Mouse (Mus musculus) midbrain, embryonic 14.5 days (tissue): ENCODE data around the gene Ash1l. TPM values are rescaled to one million over a fixed set of nuclear protein-coding genes. Genes with fewer than 3 reads are reported as not detected.

Experiments used
- ATAC-seq: fragments of 200-750 bp; cut with Nextera tagmentation; 2 replicates; pipeline ENCODE4 v1.8.0; 2017; ENCODE audit warnings: moderate number of reproducible peaks, moderate library complexity; ENCODE audit not compliant: low FRiP score, low TSS enrichment
- DNase-seq: peaks from one replicate; pipeline ENCODE4 v3.0.0-alpha.2; 2015
- H3K27ac ChIP-seq: fragments of 300-500 bp; sonication (generic); replicated peaks from 2 replicates; pipeline ENCODE4 v1.5.1; 2014; ENCODE audit warnings: mild to moderate bottlenecking, low read depth, low read length, moderate library complexity
- H3K27me3 ChIP-seq: fragments of 300-500 bp; sonication (generic); 2 replicates; pipeline ENCODE4 v1.6.1; 2014; ENCODE audit warnings: low read length, control low read depth, mixed read lengths; ENCODE audit not compliant: control insufficient read depth, insufficient read depth
- H3K36me3 ChIP-seq: fragments of 300-500 bp; sonication (generic); 2 replicates; pipeline ENCODE4 v1.6.1; 2014; ENCODE audit warnings: low read length, control low read depth; ENCODE audit not compliant: control insufficient read depth, insufficient read depth
- H3K4me1 ChIP-seq: fragments of 300-500 bp; sonication (generic); 2 replicates; pipeline ENCODE4 v1.6.1; 2014; ENCODE audit warnings: mild to moderate bottlenecking, antibody characterized with exemption, low read length, control low read depth; ENCODE audit not compliant: control insufficient read depth, insufficient read depth
- H3K4me2 ChIP-seq: fragments of 300-500 bp; sonication (generic); 2 replicates; pipeline ENCODE4 v1.6.1; 2014; ENCODE audit warnings: mild to moderate bottlenecking, low read length, moderate library complexity
- H3K4me3 ChIP-seq: fragments of 300-500 bp; sonication (generic); replicated peaks from 2 replicates; pipeline ENCODE4 v1.5.1; 2014; ENCODE audit warnings: low read depth, low read length
- H3K9ac ChIP-seq: fragments of 300-500 bp; sonication (generic); replicated peaks from 2 replicates; pipeline ENCODE4 v1.6.1; 2014; ENCODE audit warnings: mild to moderate bottlenecking, low read length, moderate library complexity
- H3K9me3 ChIP-seq: fragments of 300-500 bp; sonication (generic); 2 replicates; pipeline ENCODE4 v1.6.1; 2016; ENCODE audit warnings: low read length, control low read depth, mixed read lengths; ENCODE audit not compliant: control insufficient read depth
- WGBS: fragments of 180-500 bp; shearing (Covaris S2); extraction: QIAGEN DNeasy Blood & Tissue Kit; methylation state at CpG from one replicate; pipeline ENCODE4 v1.1.7; 2014; 5-methylcytosine and 5-hydroxymethylcytosine counted together
- polyA plus RNA-seq: library from polyadenylated mRNA; unstranded; fragments of >200 nt; fragmentation: Nextera tagmentation; extraction: Ambion mirVana; gene quantifications from 2 replicates; pipeline ENCODE4 v1.2.1, GENCODE M21; 2014

Gene Ash1l
- polyA plus RNA-seq, 1 experiment from 2014 or later: 24.9 TPM

- peak overlapping the region; percentile 68 for H3K4me3 ChIP-seq
- H3K4me2 ChIP-seq: peak overlapping the region; percentile 80
- DNase-seq (no peak), ATAC-seq (no peak)
- peak overlapping the region; percentile 84 for H3K9ac ChIP-seq
- H3K9me3 ChIP-seq: no peaks in the 10 kb centered on the region
- H3K27ac ChIP-seq: peak overlapping the region; percentile 52
- 8% methylated on average over 20 of the region's 20 CpGs for WGBS
- H3K4me1 ChIP-seq: peaks cover 16% of the 10 kb centered on the region; the same call in 1 of the 2 replicates
- 0 out of 2 replicates have a peak, but pooled peaks cover 4% of the 10 kb centered on the region for H3K27me3 ChIP-seq
- peaks cover 57% of the 10 kb centered on the region for H3K36me3 ChIP-seq
These were observed 141.5 kb downstream of the Ash1l start for GRCm38 (mm10) chr3:89091811-89092508.

GRCm38 (mm10) chr3:89092509-89093090 lies 142.2 kb downstream of the Ash1l start:
- H3K4me2 ChIP-seq: peak overlapping the region; percentile 80
- 0 out of 2 replicates have a peak, but pooled peaks cover 4% of the 10 kb centered on the region for H3K27me3 ChIP-seq
- H3K9me3 ChIP-seq: no peaks in the 10 kb centered on the region
- WGBS: 16% methylated on average over 11 of the region's 11 CpGs
- peak overlapping the region; percentile 68 for H3K4me3 ChIP-seq
- H3K36me3 ChIP-seq: peaks cover 57% of the 10 kb centered on the region
- peak overlapping the region; percentile 83 for H3K27ac ChIP-seq
- H3K9ac ChIP-seq: peak overlapping the region; percentile 84
- peaks cover 16% of the 10 kb centered on the region; the same call in 1 of the 2 replicates for H3K4me1 ChIP-seq
- peak; percentile 13; the same call in 1 of the 2 replicates for ATAC-seq
- peak; percentile 17 for DNase-seq

- WGBS: 3% methylated on average over 18 of the region's 18 CpGs
- H3K27me3 ChIP-seq: 0 out of 2 replicates have a peak, but pooled peaks cover 4% of the 10 kb centered on the region
- H3K9me3 ChIP-seq: no peaks in the 10 kb centered on the region
- peak within 1 kb of the TSS; percentile 83 for H3K27ac ChIP-seq
- H3K4me3 ChIP-seq: peak within 1 kb of the TSS; percentile 68
- H3K36me3 ChIP-seq: peaks cover 57% of the 10 kb centered on the region
- H3K4me1 ChIP-seq: peaks cover 16% of the 10 kb centered on the region; the same call in 1 of the 2 replicates
- H3K9ac ChIP-seq: peak within 1 kb of the TSS; percentile 84
- DNase-seq (peak; percentile 96), ATAC-seq (peak; percentile 90)
- peak within 1 kb of the TSS; percentile 80 for H3K4me2 ChIP-seq
These were observed 142.8 kb downstream of the Ash1l start, which contains the start of gene Rusc1 for GRCm38 (mm10) chr3:89093175-89093574. Gene Rusc1, minus strand, starts transcription at chr3:89093311.

- no peak overlapping the region for H3K4me2 ChIP-seq
- 88% methylated on average over 10 of the region's 10 CpGs for WGBS
These were observed 143.6 kb downstream of the Ash1l start for GRCm38 (mm10) chr3:89094021-89094420.

GRCm38 (mm10) chr3:89100811-89101210 lies 150.4 kb downstream of the Ash1l start, which contains the start of gene Gm43738:
Gene Gm43738, minus strand, starts transcription at chr3:89101099.
- H3K4me2 ChIP-seq: peak within 1 kb of the TSS; percentile 90
- peaks cover 40% of the 10 kb centered on the region for H3K36me3 ChIP-seq
- ATAC-seq (no peak), DNase-seq (no peak)
- H3K27ac ChIP-seq: peak within 1 kb of the TSS; percentile 73
- no peaks in the 10 kb centered on the region for H3K27me3 ChIP-seq
- WGBS: 38% methylated on average over 7 of the region's 7 CpGs
- H3K9ac ChIP-seq: peak within 1 kb of the TSS; percentile 62
- H3K4me3 ChIP-seq: peak within 1 kb of the TSS; percentile 66
- H3K4me1 ChIP-seq: peaks cover 24% of the 10 kb centered on the region
- no peaks in the 10 kb centered on the region for H3K9me3 ChIP-seq

More at GRCm38 (mm10) chr3:89094021-89094420, 143.6 kb downstream of the Ash1l start:
- Histone ChIP-seq H3K27me3 (no peaks in the 10 kb centered on the region), H3K4me3 (no peak overlapping the region), H3K9ac (no peak overlapping the region), H3K36me3 (peaks cover 55% of the 10 kb centered on the region), H3K27ac (no peak overlapping the region), H3K4me1 (peaks cover 16% of the 10 kb centered on the region; the same call in 1 of the 2 replicates), H3K9me3 (no peaks in the 10 kb centered on the region)
- ATAC-seq: no peak
- DNase-seq: no peak

- under 1% methylated on average over 19 of the region's 19 CpGs for WGBS
- ATAC-seq: peak; percentile 38
- peaks cover 24% of the 10 kb centered on the region for H3K4me1 ChIP-seq
- peak overlapping the region; percentile 66 for H3K4me3 ChIP-seq
- peaks cover 33% of the 10 kb centered on the region for H3K36me3 ChIP-seq
- peak overlapping the region; percentile 90 for H3K4me2 ChIP-seq
- H3K9ac ChIP-seq: peak overlapping the region; percentile 62
- no peaks in the 10 kb centered on the region for H3K27me3 ChIP-seq
- DNase-seq: no peak
- H3K27ac ChIP-seq: peak overlapping the region; percentile 56
- no peaks in the 10 kb centered on the region for H3K9me3 ChIP-seq
These were observed 151.0 kb downstream of the Ash1l start for GRCm38 (mm10) chr3:89101459-89101811.

- DNase-seq (peak; percentile 99), ATAC-seq (peak; percentile 99)
- Histone ChIP-seq H3K4me3 (peak within 1 kb of the TSS; percentile 66), H3K4me1 (peaks cover 24% of the 10 kb centered on the region), H3K9me3 (no peaks in the 10 kb centered on the region), H3K27ac (peak within 1 kb of the TSS; percentile 73), H3K4me2 (peak within 1 kb of the TSS; percentile 90), H3K36me3 (peaks cover 28% of the 10 kb centered on the region), H3K27me3 (no peaks in the 10 kb centered on the region), H3K9ac (peak within 1 kb of the TSS; percentile 62)
- under 1% methylated on average over 26 of the region's 26 CpGs for WGBS
These were observed 151.5 kb downstream of the Ash1l start, which contains the start of gene Fdps for GRCm38 (mm10) chr3:89101812-89102494. Gene Fdps, minus strand, starts transcription at chr3:89101959.

- 70% methylated on average over 12 of the region's 12 CpGs for WGBS
- DNase-seq (no peak), ATAC-seq (no peak)
- peak overlapping the region; percentile 57 for H3K4me2 ChIP-seq
- H3K36me3 ChIP-seq: peaks cover 21% of the 10 kb centered on the region
- no peak overlapping the region for H3K9ac ChIP-seq
- H3K27me3 ChIP-seq: no peaks in the 10 kb centered on the region
- peaks cover 24% of the 10 kb centered on the region for H3K4me1 ChIP-seq
- no peaks in the 10 kb centered on the region for H3K9me3 ChIP-seq
- H3K27ac ChIP-seq: peak overlapping the region; percentile 73
- peak overlapping the region; percentile 66; the same call in 1 of the 2 replicates for H3K4me3 ChIP-seq
These were observed 152.3 kb downstream of the Ash1l start for GRCm38 (mm10) chr3:89102495-89103290.
